Mouse (Mus musculus) megakaryocyte, embryonic 14.5 days (primary cell): ENCODE measurements around the gene Wapl.

Experiments
- FLI1 ChIP-seq: IDR thresholded peaks from 2 replicates; pipeline ENCODE4 v1.6.1; 2012; ENCODE audit warnings: low read length, inconsistent platforms, mixed read lengths
- GATA1 ChIP-seq: IDR thresholded peaks from 3 replicates; pipeline ENCODE4 v1.6.1; 2012; ENCODE audit warnings: mixed read lengths, low read length, inconsistent platforms, borderline replicate concordance

DNA sequence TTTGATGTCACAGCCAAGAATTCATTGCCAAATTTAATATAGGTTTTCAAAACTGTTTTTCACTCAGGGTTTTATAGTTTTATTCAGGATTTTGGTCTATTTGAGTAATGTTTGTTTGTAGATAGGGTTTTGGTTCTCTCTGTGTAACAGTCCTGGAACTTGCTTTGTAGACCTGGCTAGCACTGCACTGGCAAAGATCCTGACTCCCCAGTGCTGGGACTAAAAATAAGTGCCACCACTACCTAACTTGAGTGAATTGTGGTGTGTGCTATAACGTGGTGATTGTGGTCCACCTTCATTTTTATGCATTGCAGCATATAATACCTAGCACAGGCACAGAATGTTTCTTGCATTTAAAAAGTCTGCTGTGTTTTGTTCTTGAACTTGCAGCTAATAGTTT lies 23.6 kb downstream of the Wapl start:
- TF ChIP-seq GATA1 (no peak), FLI1 (no peak)
